Mouse (Mus musculus): ENCODE results near the gene Acp6.

- TF ChIP-seq POLR2A (IDR thresholded peaks at IDR 0.05; ENCODE audit: low read depth, low read length) = no peak
- no peak for TF ChIP-seq CTCF (IDR thresholded peaks at IDR 0.05; ENCODE audit: borderline replicate concordance, insufficient read depth, low read length)
Measured at GRCm38 (mm10) chr3:97161773-97162172, 3.2 kb downstream of the Acp6 start.
